Mouse (Mus musculus): Measurements from ENCODE around the gene Cpsf6.

- TF ChIP-seq CTCF (IDR thresholded peaks at IDR 0.05; ENCODE audit: low read depth) (no peak), EP300 (optimal IDR thresholded peaks at IDR 0.05) (no peak)
These were observed 374 bp downstream of the Cpsf6 start for GRCm38 (mm10) chr10:117379441-117379840.

Measured in stomach, postnatal 0 days (tissue).